Mouse (Mus musculus) embryonic facial prominence, embryonic 10.5 days (tissue): ENCODE results near the gene Arl15. TPM values are rescaled to one million over a fixed set of nuclear protein-coding genes. Genes with fewer than 3 reads are reported as not detected.
A peak's percentile ranks its signal among the peaks of the same experiment; 100 is the strongest.

Source experiments
- DNase-seq: peaks from one replicate; pipeline ENCODE4 v3.0.0-alpha.2; 2017; ENCODE audit warnings: low spot score
- H3K27ac ChIP-seq: fragments of 300-500 bp; sonication (generic); replicated peaks from 2 replicates; pipeline ENCODE4 v1.5.1; 2016; ENCODE audit warnings: mild to moderate bottlenecking
- H3K27me3 ChIP-seq: fragments of 300-500 bp; sonication (generic); replicated peaks from 2 replicates; pipeline ENCODE4 v1.6.1; 2016; ENCODE audit warnings: low read depth, mild to moderate bottlenecking; ENCODE audit not compliant: poor library complexity, severe bottlenecking
- H3K36me3 ChIP-seq: fragments of 300-500 bp; sonication (generic); replicated peaks from 2 replicates; pipeline ENCODE4 v1.6.1; 2016; ENCODE audit warnings: mild to moderate bottlenecking, moderate library complexity
- H3K4me1 ChIP-seq: fragments of 300-500 bp; sonication (generic); 2 replicates; pipeline ENCODE4 v1.6.1; 2016
- H3K4me3 ChIP-seq: fragments of 300-500 bp; sonication (generic); 2 replicates; pipeline ENCODE4 v1.5.1; 2016; ENCODE audit warnings: mild to moderate bottlenecking, moderate library complexity
- H3K9me3 ChIP-seq: fragments of 300-500 bp; sonication (generic); 2 replicates; pipeline ENCODE4 v1.6.1; 2016; ENCODE audit warnings: mild to moderate bottlenecking
- WGBS: fragments of 180-500 bp; shearing (Covaris S2); methylation state at CpG from one replicate; pipeline ENCODE4 v1.1.7; 2016; 5-methylcytosine and 5-hydroxymethylcytosine counted together
- polyA plus RNA-seq: library from polyadenylated mRNA; unstranded; fragments of >200 nt; fragmentation: Nextera tagmentation; extraction: Ambion mirVana; gene quantifications from 2 replicates; pipeline ENCODE4 v1.2.1, GENCODE M21; 2016

Gene Arl15
- polyA plus RNA-seq, 1 experiment from 2014 or later: 11.1 TPM

GRCm38 (mm10) chr13:113867736-113868135 is 73.4 kb downstream of the Arl15 start:
- no peak overlapping the region for H3K27ac ChIP-seq
- no peaks in the 10 kb centered on the region for H3K27me3 ChIP-seq
- no peak overlapping the region for H3K4me3 ChIP-seq
- H3K36me3 ChIP-seq: no peaks in the 10 kb centered on the region
- H3K4me1 ChIP-seq: peaks cover 37% of the 10 kb centered on the region
- 94% methylated on average over 2 of the region's 2 CpGs for WGBS
- no peak for DNase-seq
- no peaks in the 10 kb centered on the region for H3K9me3 ChIP-seq

DNA sequence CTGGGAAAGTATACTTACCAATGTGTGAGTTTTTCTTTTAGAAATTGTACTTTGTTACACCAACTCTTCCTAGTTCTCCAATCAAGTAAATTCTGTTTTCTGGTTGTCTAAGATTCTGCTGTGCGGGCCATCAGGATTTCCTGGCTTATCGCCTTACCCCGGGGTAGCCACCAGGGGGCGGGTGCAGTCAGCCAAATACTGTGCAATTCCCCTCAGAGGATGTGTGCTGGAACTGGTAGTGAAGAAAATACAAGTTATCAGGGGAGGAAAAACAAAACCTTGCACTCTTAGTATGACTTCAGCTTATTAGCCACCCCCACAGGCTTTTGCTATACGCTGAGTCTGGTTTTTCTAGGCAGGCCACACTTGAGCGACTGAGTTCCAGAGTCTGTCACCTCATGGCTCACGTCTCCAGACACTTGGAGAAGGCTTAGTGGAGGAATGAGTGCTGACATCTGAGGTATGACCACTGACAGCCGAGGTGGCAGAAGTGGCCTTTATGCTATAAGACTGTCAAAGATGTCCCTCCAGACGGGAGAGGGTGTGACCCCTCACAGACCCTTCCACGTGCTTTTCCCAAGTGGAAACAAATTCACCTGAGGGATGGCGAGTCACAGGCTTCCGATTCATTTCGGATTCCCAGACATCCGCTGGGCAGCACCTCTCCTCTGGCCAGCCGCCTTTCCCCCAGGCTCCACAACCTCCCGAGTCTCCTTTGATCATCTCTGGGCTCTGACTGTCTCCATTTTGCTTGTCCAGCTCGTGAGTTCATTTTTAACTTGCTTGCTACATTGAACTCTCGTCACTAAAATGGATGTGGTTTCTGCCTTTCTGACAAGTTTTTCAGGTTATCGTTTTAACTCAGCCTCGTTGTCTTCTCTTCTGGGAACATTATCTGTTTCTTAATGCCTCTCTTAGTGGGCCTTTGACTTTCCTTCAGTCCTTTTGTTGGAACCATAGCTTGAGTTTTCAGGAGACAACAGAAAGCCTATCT is 75.2 kb downstream of the Arl15 start:
- Histone ChIP-seq H3K27me3 (no peaks in the 10 kb centered on the region), H3K4me3 (no peak overlapping the region), H3K36me3 (no peaks in the 10 kb centered on the region), H3K9me3 (no peaks in the 10 kb centered on the region), H3K4me1 (peaks cover 31% of the 10 kb centered on the region), H3K27ac (no peak overlapping the region)
- 68% methylated on average over 20 of the region's 20 CpGs for WGBS
- DNase-seq: peak; percentile 80

GRCm38 (mm10) chr13:113870403-113870802 is 76.1 kb downstream of the Arl15 start:
- Histone ChIP-seq H3K27me3 (no peaks in the 10 kb centered on the region), H3K27ac (no peak overlapping the region), H3K9me3 (no peaks in the 10 kb centered on the region), H3K4me1 (peaks cover 31% of the 10 kb centered on the region), H3K36me3 (no peaks in the 10 kb centered on the region), H3K4me3 (no peak overlapping the region)
- DNase-seq: no peak
- WGBS: 76% methylated on average over 15 of the region's 15 CpGs

DNA sequence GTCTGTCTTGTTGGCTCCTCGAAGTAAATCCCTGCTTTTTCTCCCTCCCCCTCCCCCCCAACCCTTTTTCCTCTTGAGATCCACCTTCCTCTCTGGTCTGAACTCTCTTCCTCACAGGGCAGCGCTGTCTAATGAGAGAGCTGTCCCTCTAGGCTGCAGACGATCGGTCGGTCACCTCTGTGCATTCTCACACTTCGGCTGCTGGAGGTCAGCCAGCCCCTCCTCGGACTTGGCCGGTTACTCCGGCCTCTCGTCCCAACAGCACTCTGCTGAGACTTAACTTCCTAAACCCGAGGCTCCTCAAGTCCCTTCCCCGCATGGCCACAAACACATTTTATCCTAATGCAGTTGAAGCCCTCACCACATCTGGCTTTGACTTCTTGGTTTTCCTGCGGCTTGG is 77.5 kb downstream of the Arl15 start:
- H3K4me1 ChIP-seq: peaks cover 31% of the 10 kb centered on the region
- no peaks in the 10 kb centered on the region for H3K9me3 ChIP-seq
- WGBS: 43% methylated on average over 13 of the region's 13 CpGs

GRCm38 (mm10) chr13:113875724-113876123 is 81.4 kb downstream of the Arl15 start:
- WGBS: 88% methylated on average over 4 of the region's 4 CpGs
- Histone ChIP-seq H3K27ac (no peak overlapping the region), H3K27me3 (no peaks in the 10 kb centered on the region), H3K9me3 (no peaks in the 10 kb centered on the region), H3K4me3 (no peak overlapping the region), H3K36me3 (no peaks in the 10 kb centered on the region), H3K4me1 (peaks cover 45% of the 10 kb centered on the region)
- DNase-seq: no peak

More for the DNA sequence above, 77.5 kb downstream of the Arl15 start:
- Histone ChIP-seq H3K27me3 (no peaks in the 10 kb centered on the region), H3K4me3 (no peak overlapping the region), H3K27ac (no peak overlapping the region), H3K36me3 (no peaks in the 10 kb centered on the region)
- DNase-seq: peak; percentile 17

DNA sequence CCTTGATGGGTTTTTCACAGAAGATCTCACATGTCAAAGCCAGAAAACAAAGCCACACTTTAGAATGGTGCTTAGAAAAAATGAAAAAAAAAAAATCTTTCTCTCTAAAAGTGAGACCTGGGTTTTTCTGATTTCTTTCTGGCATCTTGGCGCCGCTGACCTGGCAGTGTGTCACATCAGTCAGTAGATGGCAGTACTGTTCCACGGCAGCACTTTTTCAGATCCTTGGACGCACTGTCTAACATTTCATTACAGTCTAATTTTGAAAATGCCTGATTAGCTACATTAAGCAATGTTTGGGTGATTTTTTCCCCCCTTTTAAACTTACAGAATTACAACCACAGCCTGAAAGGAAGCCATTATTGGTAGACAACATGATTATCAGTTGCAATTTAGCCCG is 83.1 kb downstream of the Arl15 start:
- Histone ChIP-seq H3K27me3 (no peaks in the 10 kb centered on the region), H3K4me1 (peaks cover 40% of the 10 kb centered on the region), H3K36me3 (no peaks in the 10 kb centered on the region), H3K27ac (no peak overlapping the region), H3K4me3 (no peak overlapping the region), H3K9me3 (no peaks in the 10 kb centered on the region)
- peak; percentile 68 for DNase-seq
- WGBS: 18% methylated on average over 5 of the region's 5 CpGs

DNA sequence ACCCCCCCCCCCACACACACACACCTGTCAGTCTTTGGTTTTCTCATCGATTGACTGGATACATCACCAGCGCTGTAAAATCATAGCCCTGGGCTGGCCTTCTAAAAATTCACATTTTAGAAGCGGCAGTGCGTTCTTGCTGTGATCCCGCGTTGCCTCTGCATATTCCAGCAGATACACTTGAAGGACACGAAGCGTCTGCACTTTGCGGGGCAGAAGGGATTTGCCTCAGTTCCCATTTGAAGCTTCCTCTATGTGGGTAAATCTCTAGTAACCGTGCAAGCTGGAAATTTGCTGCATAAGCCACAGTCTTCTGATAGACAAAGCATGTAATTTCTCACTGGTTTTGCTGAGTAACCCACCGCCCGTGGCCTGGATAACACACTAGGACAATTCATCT is 84.3 kb downstream of the Arl15 start:
- Histone ChIP-seq H3K9me3 (no peaks in the 10 kb centered on the region), H3K4me1 (peaks cover 42% of the 10 kb centered on the region), H3K27me3 (no peaks in the 10 kb centered on the region), H3K27ac (no peak overlapping the region), H3K4me3 (no peak overlapping the region), H3K36me3 (no peaks in the 10 kb centered on the region)
- DNase-seq: no peak
- 80% methylated on average over 12 of the region's 12 CpGs for WGBS

GRCm38 (mm10) chr13:113879651-113880327 is 85.5 kb downstream of the Arl15 start:
- peak; percentile 15 for DNase-seq
- Histone ChIP-seq H3K27ac (no peak overlapping the region), H3K9me3 (no peaks in the 10 kb centered on the region), H3K4me1 (peaks cover 42% of the 10 kb centered on the region), H3K36me3 (no peaks in the 10 kb centered on the region), H3K4me3 (no peak overlapping the region), H3K27me3 (no peaks in the 10 kb centered on the region)
- 38% methylated on average over 20 of the region's 20 CpGs for whole genome bisulfite sequencing

- H3K9me3 ChIP-seq: no peaks in the 10 kb centered on the region
- 19% methylated on average over 19 of the region's 19 CpGs for WGBS
- peaks cover 39% of the 10 kb centered on the region for H3K4me1 ChIP-seq
- peak; percentile 26 for DNase-seq
- H3K27me3 ChIP-seq: no peaks in the 10 kb centered on the region
- H3K27ac ChIP-seq: peak overlapping the region; percentile 57
- no peaks in the 10 kb centered on the region for H3K36me3 ChIP-seq
- peak overlapping the region; percentile 30 for H3K4me3 ChIP-seq
These were observed 86.4 kb downstream of the Arl15 start for GRCm38 (mm10) chr13:113880564-113881171.

DNA sequence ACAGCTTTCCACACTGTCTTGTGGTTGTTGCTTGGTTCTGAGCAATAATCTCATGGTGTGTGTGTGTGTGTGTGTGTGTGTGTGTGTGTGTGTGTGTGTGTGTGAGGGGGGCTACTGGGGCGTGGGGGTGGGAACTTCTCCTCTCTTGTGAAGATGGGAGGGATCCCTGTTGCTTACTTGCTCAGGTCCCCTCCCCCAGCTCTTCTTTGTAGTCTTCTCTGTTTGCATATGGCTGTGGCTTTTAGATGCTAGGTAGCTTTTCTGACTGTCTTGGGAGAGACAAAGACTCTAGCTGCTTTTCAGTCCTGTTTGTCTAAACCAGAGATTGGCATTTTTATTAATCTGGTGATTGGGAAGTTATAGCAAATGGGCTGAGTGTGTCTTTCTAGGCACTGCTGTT is 88.7 kb downstream of the Arl15 start:
- no peaks in the 10 kb centered on the region for H3K9me3 ChIP-seq
- no peaks in the 10 kb centered on the region for H3K27me3 ChIP-seq
- no peak for DNase-seq
- peaks cover 55% of the 10 kb centered on the region for H3K4me1 ChIP-seq
- no peaks in the 10 kb centered on the region for H3K36me3 ChIP-seq
- no peak overlapping the region for H3K4me3 ChIP-seq
- no peak overlapping the region for H3K27ac ChIP-seq
- 20% methylated on average over 1 of the region's 1 CpGs for WGBS

DNA sequence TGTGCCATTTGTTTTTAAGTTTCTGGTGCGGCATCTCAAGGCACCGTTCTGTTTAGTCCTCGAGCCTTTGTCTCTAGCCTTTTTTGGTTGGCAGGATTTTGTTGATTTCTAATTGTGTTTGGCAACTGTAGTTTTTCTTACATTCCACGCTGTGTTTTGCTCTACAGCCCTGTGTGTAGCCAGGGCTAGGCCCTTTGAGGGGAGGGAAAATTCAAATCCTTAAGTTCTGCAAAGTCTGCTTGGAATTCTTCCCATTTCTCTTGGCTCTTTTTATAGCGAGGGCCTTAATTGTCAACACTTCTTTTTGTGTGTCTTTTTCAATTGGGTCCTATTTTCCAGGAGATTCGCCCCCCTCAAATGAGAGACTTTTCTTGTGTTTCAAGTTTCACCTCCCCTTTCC is 92.8 kb downstream of the Arl15 start:
- 0 out of 2 replicates have a peak overlapping the region, but pooled peaks have one; percentile 41 for H3K27ac ChIP-seq
- H3K9me3 ChIP-seq: no peaks in the 10 kb centered on the region
- peaks cover 48% of the 10 kb centered on the region for H3K4me1 ChIP-seq
- no peaks in the 10 kb centered on the region for H3K36me3 ChIP-seq
- H3K27me3 ChIP-seq: no peaks in the 10 kb centered on the region
- WGBS: 54% methylated on average over 6 of the region's 6 CpGs
- DNase-seq: no peak
- H3K4me3 ChIP-seq: no peak overlapping the region

DNA sequence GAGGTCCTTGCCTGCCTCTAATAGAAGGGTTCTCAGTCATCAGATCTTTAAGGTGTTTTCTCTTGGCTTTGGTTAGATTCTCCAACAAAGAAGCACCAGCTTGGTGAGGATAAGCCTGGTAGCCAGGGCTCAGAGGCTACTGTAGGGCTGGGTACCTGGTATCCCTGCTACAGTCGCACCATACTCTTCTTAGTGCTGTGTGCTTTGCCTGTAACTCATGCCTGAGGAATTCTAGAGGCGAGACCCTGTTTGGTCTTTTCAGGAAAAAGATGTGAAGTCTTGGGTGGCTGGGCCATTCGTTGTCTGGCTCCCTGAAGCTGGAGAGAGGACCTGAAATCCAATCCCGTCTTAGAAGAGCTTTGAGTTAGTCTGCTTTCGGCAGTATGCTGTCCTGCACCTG is 93.8 kb downstream of the Arl15 start:
- H3K4me3 ChIP-seq: no peak overlapping the region
- H3K27ac ChIP-seq: 0 out of 2 replicates have a peak overlapping the region, but pooled peaks have one; percentile 49
- H3K27me3 ChIP-seq: no peaks in the 10 kb centered on the region
- WGBS: 59% methylated on average over 5 of the region's 5 CpGs
- DNase-seq: no peak
- H3K4me1 ChIP-seq: peaks cover 42% of the 10 kb centered on the region
- no peaks in the 10 kb centered on the region for H3K9me3 ChIP-seq
- no peaks in the 10 kb centered on the region for H3K36me3 ChIP-seq
